Mouse (Mus musculus): ENCODE measurements around the gene Rragc.
A peak's percentile ranks its signal among the peaks of the same experiment; 100 is the strongest.

The Rragc gene

GRCm38 (mm10) chr4:123952059-123952458 is 34.8 kb downstream of the Rragc start:
- no peak for DNase-seq (ENCODE audit: low read depth)

GRCm38 (mm10) chr4:123956703-123957491 is 39.7 kb downstream of the Rragc start:
- DNase-seq (ENCODE audit: low read depth): peak; percentile 10

GRCm38 (mm10) chr4:123957492-123957808 is 40.2 kb downstream of the Rragc start:
- DNase-seq (ENCODE audit: low read depth): no peak

- no peak for DNase-seq (ENCODE audit: low read depth)
Measured at GRCm38 (mm10) chr4:123957891-123958290, 40.6 kb downstream of the Rragc start.

- DNase-seq (ENCODE audit: low read depth): no peak
Measured at GRCm38 (mm10) chr4:123960955-123961354, 43.7 kb downstream of the Rragc start.

- no peak for DNase-seq (ENCODE audit: low read depth)
Measured at GRCm38 (mm10) chr4:123962721-123963120, 45.5 kb downstream of the Rragc start.

GRCm38 (mm10) chr4:123968663-123969321 is 51.5 kb downstream of the Rragc start:
- DNase-seq (ENCODE audit: low read depth): no peak

GRCm38 (mm10) chr4:123969458-123969857 is 52.2 kb downstream of the Rragc start:
- DNase-seq (ENCODE audit: low read depth): no peak

GRCm38 (mm10) chr4:123971059-123971458 is 53.8 kb downstream of the Rragc start:
- no peak for DNase-seq (ENCODE audit: low read depth)

- no peak for DNase-seq (ENCODE audit: low read depth)
Measured at GRCm38 (mm10) chr4:123972423-123973049, 55.3 kb downstream of the Rragc start.

GRCm38 (mm10) chr4:123982105-123982504 is 64.9 kb downstream of the Rragc start:
- no peak for DNase-seq (ENCODE audit: low read depth)

Data from fibroblast of lung, adult 2 months (primary cell).